Mouse (Mus musculus) right cerebral cortex, adult 2 months (tissue): ENCODE results near the gene Fgd6.

ENCODE experiments used
- DNase-seq, 2 experiments: peaks; one replicate each; pipeline ENCODE4 v3.0.0; 2021 to 2022; ENCODE audit warnings: low spot score in 2 of 2

The Fgd6 gene

GRCm38 (mm10) chr10:94174652-94175051 is 138.9 kb downstream of the Fgd6 start:
- DNase-seq: no peak

- DNase-seq: no peak
These were observed 147.4 kb downstream of the Fgd6 start for GRCm38 (mm10) chr10:94183199-94183598.
